Mouse (Mus musculus) embryonic fibroblast, embryonic 13.5 days (primary cell): ENCODE measurements around the gene Sh3rf1.

Source experiments
- CTCF ChIP-seq: IDR thresholded peaks from 2 replicates; pipeline ENCODE4 v1.5.1; 2011; ENCODE audit warnings: mild to moderate bottlenecking, control low read depth, low read length, moderate library complexity, borderline replicate concordance; ENCODE audit not compliant: insufficient read depth
- POLR2A ChIP-seq: IDR thresholded peaks from 2 replicates; pipeline ENCODE4 v1.6.1; 2011; ENCODE audit warnings: low read depth, mild to moderate bottlenecking, control low read depth, low read length, moderate library complexity

GRCm38 (mm10) chr8:61288006-61288566 lies 64.4 kb downstream of the Sh3rf1 start:
- no peak for TF ChIP-seq CTCF
- TF ChIP-seq POLR2A = no peak
